Comparison of ENCODE assay signal across 8 mouse cellular contexts in genomic region chr4:129987825-129988504, GRCm38 (mm10). TPM values are rescaled to one million over a fixed set of nuclear protein-coding genes. Genes with fewer than 3 reads are reported as not detected.
A peak's percentile ranks its signal among the peaks of the same experiment; 100 is the strongest.
DNase-seq lines count a peak whose midpoint lies in the region; ATAC-seq and TF ChIP-seq lines count a peak whose summit lies in the region.

No protein-coding gene starts in this region.

- H3K27ac ChIP-seq in ES-Bruce4 (ENCODE audit: insufficient read depth, low read length) = no peak overlapping the region
- H3K27ac ChIP-seq in embryonic facial prominence, embryonic 10.5 days (replicated peaks) = peak overlapping the region; percentile 71
- H3K27ac ChIP-seq in limb, embryonic 14.5 days (replicated peaks; ENCODE audit: low read depth, low read length) = no peak overlapping the region
- peak overlapping the region; percentile 76 for H3K27ac ChIP-seq in midbrain, embryonic 13.5 days

- TF ChIP-seq CTCF in ES-Bruce4 (IDR thresholded peaks at IDR 0.05; ENCODE audit: low read depth, low read length) = no peak

- WGBS in embryonic facial prominence, embryonic 10.5 days = under 1% methylated on average over 53 of the region's 53 CpGs
- 2% methylated on average over 32 of the region's 53 CpGs for WGBS in limb, embryonic 14.5 days
- under 1% methylated on average over 53 of the region's 53 CpGs for WGBS in midbrain, embryonic 13.5 days

- H3K36me3 ChIP-seq in ES-Bruce4 (ENCODE audit: control insufficient read depth, insufficient read depth, low read length, poor library complexity, severe bottlenecking) = no peaks in the 10 kb centered on the region
- H3K36me3 ChIP-seq in embryonic facial prominence, embryonic 10.5 days (replicated peaks) = 0 out of 2 replicates have a peak, but pooled peaks cover 3% of the 10 kb centered on the region
- H3K36me3 ChIP-seq in limb, embryonic 14.5 days (ENCODE audit: control insufficient read depth, insufficient read depth, low read length) = peaks cover 10% of the 10 kb centered on the region; the same call in 1 of the 2 replicates
- peaks cover 11% of the 10 kb centered on the region for H3K36me3 ChIP-seq in midbrain, embryonic 13.5 days

- no peak for TF ChIP-seq EP300 in ES-Bruce4 (IDR thresholded peaks at IDR 0.05; ENCODE audit: insufficient read depth, low read depth, low read length)

- 0 out of 2 replicates have a peak, but pooled peaks have one; percentile 14 for ATAC-seq in limb, embryonic 14.5 days (ENCODE audit: low FRiP score, low read depth)
- peak; percentile 38 for ATAC-seq in midbrain, embryonic 13.5 days

- no peak overlapping the region for H3K9ac ChIP-seq in ES-Bruce4 (ENCODE audit: low read depth, poor library complexity, severe bottlenecking)
- peak overlapping the region; percentile 55 for H3K9ac ChIP-seq in limb, embryonic 14.5 days (ENCODE audit: low read depth, low read length, severe bottlenecking)
- peak overlapping the region; percentile 80 for H3K9ac ChIP-seq in midbrain, embryonic 13.5 days (replicated peaks)

- peaks cover 16% of the 10 kb centered on the region for H3K27me3 ChIP-seq in ES-Bruce4 (ENCODE audit: control insufficient read depth, insufficient read depth, low read length, poor library complexity, severe bottlenecking)
- peaks cover 94% of the 10 kb centered on the region for H3K27me3 ChIP-seq in embryonic facial prominence, embryonic 10.5 days (replicated peaks; ENCODE audit: low read depth, poor library complexity, severe bottlenecking)
- peaks cover 28% of the 10 kb centered on the region for H3K27me3 ChIP-seq in limb, embryonic 14.5 days (ENCODE audit: control insufficient read depth, insufficient read depth, low read length)
- peaks cover 3% of the 10 kb centered on the region; the same call in 1 of the 2 replicates for H3K27me3 ChIP-seq in midbrain, embryonic 13.5 days

- peak; percentile 69 for DNase-seq in A20 (ENCODE audit: low read depth, low spot score)
- peak; percentile 71 for DNase-seq in embryonic facial prominence, embryonic 10.5 days (ENCODE audit: low spot score)
- peak; percentile 39 to 53 for DNase-seq in heart, postnatal 10 days
- no peak for DNase-seq in limb, embryonic 14.5 days (ENCODE audit: low spot score)
- peak; percentile 70 for DNase-seq in testis, postnatal 10 days (ENCODE audit: low spot score)
- DNase-seq in left cerebral cortex, postnatal 36 days (ENCODE audit: low spot score in 2 of 2) = no peak

- intact Hi-C loops in heart, postnatal 10 days (cut with DNase I) = no loop called here
- intact Hi-C loops in left cerebral cortex, postnatal 36 days (cut with DNase I) = loop anchor here (10.0 kb wide), 1 partner anchor 97 kb away; no protein-coding TSS in a partner anchor

- H3K9me3 ChIP-seq in ES-Bruce4 (replicated peaks; ENCODE audit: control insufficient read depth, insufficient read depth, low read length, poor library complexity, severe bottlenecking) = no peaks in the 10 kb centered on the region
- H3K9me3 ChIP-seq in embryonic facial prominence, embryonic 10.5 days = no peaks in the 10 kb centered on the region
- H3K9me3 ChIP-seq in limb, embryonic 14.5 days (ENCODE audit: control insufficient read depth, low read length) = no peaks in the 10 kb centered on the region
- H3K9me3 ChIP-seq in midbrain, embryonic 13.5 days = no peaks in the 10 kb centered on the region

- H3K4me1 ChIP-seq in ES-Bruce4 (ENCODE audit: control insufficient read depth, insufficient read depth, low read length) = peaks cover 2% of the 10 kb centered on the region
- peaks cover 74% of the 10 kb centered on the region for H3K4me1 ChIP-seq in embryonic facial prominence, embryonic 10.5 days
- H3K4me1 ChIP-seq in limb, embryonic 14.5 days (ENCODE audit: control insufficient read depth, insufficient read depth, low read length) = peaks cover 33% of the 10 kb centered on the region
- H3K4me1 ChIP-seq in midbrain, embryonic 13.5 days (replicated peaks) = peaks cover 75% of the 10 kb centered on the region

- H3K4me2 ChIP-seq in limb, embryonic 14.5 days (replicated peaks; ENCODE audit: low read depth, low read length, severe bottlenecking) = peak overlapping the region; percentile 86
- H3K4me2 ChIP-seq in midbrain, embryonic 13.5 days (replicated peaks) = peak overlapping the region; percentile 92

- H3K4me3 ChIP-seq in ES-Bruce4 (ENCODE audit: low read depth, low read length) = peak overlapping the region; percentile 41
- peak overlapping the region; percentile 66 for H3K4me3 ChIP-seq in embryonic facial prominence, embryonic 10.5 days
- peak overlapping the region; percentile 43 for H3K4me3 ChIP-seq in limb, embryonic 14.5 days (replicated peaks; ENCODE audit: low read length)
- H3K4me3 ChIP-seq in midbrain, embryonic 13.5 days (replicated peaks) = peak overlapping the region; percentile 47

- no peak for TF ChIP-seq POLR2A in ES-Bruce4 (IDR thresholded peaks at IDR 0.05; ENCODE audit: insufficient read depth, low read length)
- no peak for TF ChIP-seq POLR2A in limb, embryonic 14.5 days (IDR thresholded peaks at IDR 0.05; ENCODE audit: borderline replicate concordance, extremely low read depth, insufficient read depth, insufficient read length)

RNA-seq across cellular contexts. Expression of gene Adgrb2, which starts 3.3 kb away (rescaled TPM):
- polyA plus RNA-seq in ES-Bruce4 (2011; ENCODE audit: insufficient read depth, insufficient read length, low read depth, missing spikeins) = 4.9 TPM in 2 replicates
- polyA plus RNA-seq in embryonic facial prominence, embryonic 10.5 days (2016; fragmentation: Nextera tagmentation; extraction: Ambion mirVana) = 1.1 and 1.2 TPM in 2 replicates
- 1 to 10 TPM; 3.2 to 3.4 TPM for total RNA-seq in heart, postnatal 10 days (2021)
- 52.3 and 73.4 TPM in 2 replicates for polyA plus RNA-seq in limb, embryonic 14.5 days (2012; rRNA removed)
- 7.2 and 9.2 TPM in 2 replicates for polyA plus RNA-seq in limb, embryonic 14.5 days (2014; fragmentation: Nextera tagmentation; extraction: Ambion mirVana)
- 7.0 and 11.0 TPM in 2 replicates for polyA plus RNA-seq in midbrain, embryonic 13.5 days (2015; fragmentation: Nextera tagmentation; extraction: Ambion mirVana)
- total RNA-seq in left cerebral cortex, postnatal 36 days (2021) = 100 to 1,000 TPM; 401 TPM

RNA-seq across cellular contexts. Expression of gene Spocd1, which starts 58.9 kb away (rescaled TPM):
- 0.25 TPM in 1 of 2 replicates, not detected in the other for polyA plus RNA-seq in ES-Bruce4 (2011; ENCODE audit: insufficient read depth, insufficient read length, low read depth, missing spikeins)
- not detected in 2 replicates for polyA plus RNA-seq in embryonic facial prominence, embryonic 10.5 days (2016; fragmentation: Nextera tagmentation; extraction: Ambion mirVana)
- under 1 TPM in 1 of 2 experiments, not detected in 1; 0.07 TPM for total RNA-seq in heart, postnatal 10 days (2021)
- 0.15 and 0.20 TPM in 2 replicates for polyA plus RNA-seq in limb, embryonic 14.5 days (2012; rRNA removed)
- not detected in 2 replicates for polyA plus RNA-seq in limb, embryonic 14.5 days (2014; fragmentation: Nextera tagmentation; extraction: Ambion mirVana)
- not detected in 2 replicates for polyA plus RNA-seq in midbrain, embryonic 13.5 days (2015; fragmentation: Nextera tagmentation; extraction: Ambion mirVana)
- under 1 TPM; 0.22 to 0.48 TPM for total RNA-seq in left cerebral cortex, postnatal 36 days (2021)

RNA-seq across cellular contexts. Expression of gene Col16a1, which starts 59.7 kb away (rescaled TPM):
- polyA plus RNA-seq in ES-Bruce4 (2011; ENCODE audit: insufficient read depth, insufficient read length, low read depth, missing spikeins) = 2.0 and 3.6 TPM in 2 replicates
- 4.7 and 7.2 TPM in 2 replicates for polyA plus RNA-seq in embryonic facial prominence, embryonic 10.5 days (2016; fragmentation: Nextera tagmentation; extraction: Ambion mirVana)
- 10 to 100 TPM; 24.6 to 25.4 TPM for total RNA-seq in heart, postnatal 10 days (2021)
- polyA plus RNA-seq in limb, embryonic 14.5 days (2012; rRNA removed) = 254 and 284 TPM in 2 replicates
- polyA plus RNA-seq in limb, embryonic 14.5 days (2014; fragmentation: Nextera tagmentation; extraction: Ambion mirVana) = 153 TPM in 2 replicates
- polyA plus RNA-seq in midbrain, embryonic 13.5 days (2015; fragmentation: Nextera tagmentation; extraction: Ambion mirVana) = 2.9 and 3.4 TPM in 2 replicates
- 10 to 100 TPM; 15.9 to 21.4 TPM for total RNA-seq in left cerebral cortex, postnatal 36 days (2021)

Comparison
In these comparisons a context has a peak if more than half of its experiments do, and no peak if none do; other contexts are left out.
1. DNase-seq: peak in A20 (single experiment), embryonic facial prominence, embryonic 10.5 days (single experiment), heart, postnatal 10 days (2 of 2) and testis, postnatal 10 days (single experiment); none in limb, embryonic 14.5 days (single experiment) and left cerebral cortex, postnatal 36 days (0 of 2).
2. H3K27ac ChIP-seq: peak in embryonic facial prominence, embryonic 10.5 days (single experiment) and midbrain, embryonic 13.5 days (single experiment); none in ES-Bruce4 (single experiment) and limb, embryonic 14.5 days (single experiment).
3. RNA of gene Col16a1, which starts 59.7 kb away (polyA plus RNA-seq): 153 to 284 TPM in limb, embryonic 14.5 days; 4.7 to 7.2 TPM in embryonic facial prominence, embryonic 10.5 days, 2.0 to 3.6 TPM in ES-Bruce4 and 2.9 to 3.4 TPM in midbrain, embryonic 13.5 days; every median in the first group is over 10 times any median in the second.
4. Peak in every context shown above with its lines, with median percentiles within 50 percentile points of each other: H3K4me3 ChIP-seq.